Mouse (Mus musculus) c-Kit-positive CD71-positive TER-119-positive erythroid progenitor cells, embryonic 14.5 days (primary cell): Measurements from ENCODE around the gene Limd1.
A peak's percentile ranks its signal among the peaks of the same experiment; 100 is the strongest.

Experiments used
- DNase-seq: peaks from one replicate; pipeline ENCODE4 v3.0.0-alpha.2; 2013; ENCODE audit warnings: low spot score

The Limd1 gene

GRCm38 (mm10) chr9:123483598-123483997 is 5.1 kb downstream of the Limd1 start:
- DNase-seq: no peak

GRCm38 (mm10) chr9:123484830-123485229 is 6.3 kb downstream of the Limd1 start:
- no peak for DNase-seq

GRCm38 (mm10) chr9:123485561-123485960 is 7.1 kb downstream of the Limd1 start:
- no peak for DNase-seq

GRCm38 (mm10) chr9:123486635-123487034 is 8.1 kb downstream of the Limd1 start:
- no peak for DNase-seq

- no peak for DNase-seq
Observed at GRCm38 (mm10) chr9:123489073-123489472, 10.6 kb downstream of the Limd1 start.

- DNase-seq: no peak
Observed at GRCm38 (mm10) chr9:123489727-123490343, 11.3 kb downstream of the Limd1 start.

- DNase-seq: no peak
Observed at GRCm38 (mm10) chr9:123490930-123491329, 12.4 kb downstream of the Limd1 start.

- DNase-seq: no peak
Observed at GRCm38 (mm10) chr9:123491917-123492585, 13.5 kb downstream of the Limd1 start.

GRCm38 (mm10) chr9:123496665-123497064 is 18.2 kb downstream of the Limd1 start:
- no peak for DNase-seq

- DNase-seq: no peak
Observed at GRCm38 (mm10) chr9:123497906-123498305, 19.4 kb downstream of the Limd1 start.

- no peak for DNase-seq
Observed at GRCm38 (mm10) chr9:123500480-123500879, 22.0 kb downstream of the Limd1 start.

GRCm38 (mm10) chr9:123503171-123503834 is 24.8 kb downstream of the Limd1 start:
- DNase-seq: no peak

- peak; percentile 67 for DNase-seq
Observed at GRCm38 (mm10) chr9:123504325-123504724, 25.8 kb downstream of the Limd1 start.

GRCm38 (mm10) chr9:123505598-123505997 is 27.1 kb downstream of the Limd1 start:
- no peak for DNase-seq

GRCm38 (mm10) chr9:123506270-123507146 is 28.0 kb downstream of the Limd1 start:
- DNase-seq: no peak

- no peak for DNase-seq
Observed at GRCm38 (mm10) chr9:123507380-123507779, 28.9 kb downstream of the Limd1 start.

GRCm38 (mm10) chr9:123508986-123509385 is 30.5 kb downstream of the Limd1 start:
- DNase-seq: no peak

GRCm38 (mm10) chr9:123509638-123510604 is 31.4 kb downstream of the Limd1 start:
- no peak for DNase-seq

- DNase-seq: no peak
Observed at GRCm38 (mm10) chr9:123510926-123511325, 32.4 kb downstream of the Limd1 start.

GRCm38 (mm10) chr9:123512482-123512881 is 34.0 kb downstream of the Limd1 start:
- DNase-seq: no peak

GRCm38 (mm10) chr9:123515087-123515486 is 36.6 kb downstream of the Limd1 start:
- DNase-seq: no peak
